Mouse (Mus musculus): Measurements from ENCODE around the gene Rai14. TPM values are rescaled to one million over a fixed set of nuclear protein-coding genes. Genes with fewer than 3 reads are reported as not detected.
A peak's percentile ranks its signal among the peaks of the same experiment; 100 is the strongest.

Gene Rai14
- polyA plus RNA-seq, 1 experiment from 2014 or later: 10.9 TPM

DNA sequence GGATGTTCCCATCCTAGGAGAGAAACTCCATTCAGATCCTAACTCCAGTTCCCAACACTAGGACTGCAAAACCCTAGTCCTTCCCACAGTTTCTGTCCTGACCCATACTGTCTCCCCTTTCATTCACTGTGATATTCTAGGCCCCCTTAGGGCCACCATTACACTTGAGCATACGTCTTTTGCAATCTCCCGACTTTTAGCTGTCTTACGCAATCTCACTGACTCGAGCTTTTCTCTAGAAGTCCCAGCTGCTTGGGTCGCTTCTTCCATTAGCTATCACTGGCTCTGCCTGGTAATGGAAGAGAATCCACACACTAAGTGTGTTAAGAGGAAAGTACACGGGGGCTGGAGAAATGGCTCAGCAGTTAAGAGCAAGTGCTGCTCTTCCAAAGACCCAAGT is 121.3 kb downstream of the Rai14 start:
- Histone ChIP-seq H3K36me3 (no peaks in the 10 kb centered on the region), H3K9ac (no peak overlapping the region), H3K27me3 (no peaks in the 10 kb centered on the region), H3K4me2 (no peak overlapping the region), H3K27ac (replicated peaks) (no peak overlapping the region), H3K9me3 (no peaks in the 10 kb centered on the region), H3K4me1 (replicated peaks) (no peaks in the 10 kb centered on the region), H3K4me3 (no peak overlapping the region)
- ATAC-seq (ENCODE audit: low FRiP score, low read depth): no peak
- 93% methylated on average over 6 of the region's 6 CpGs for WGBS

DNA sequence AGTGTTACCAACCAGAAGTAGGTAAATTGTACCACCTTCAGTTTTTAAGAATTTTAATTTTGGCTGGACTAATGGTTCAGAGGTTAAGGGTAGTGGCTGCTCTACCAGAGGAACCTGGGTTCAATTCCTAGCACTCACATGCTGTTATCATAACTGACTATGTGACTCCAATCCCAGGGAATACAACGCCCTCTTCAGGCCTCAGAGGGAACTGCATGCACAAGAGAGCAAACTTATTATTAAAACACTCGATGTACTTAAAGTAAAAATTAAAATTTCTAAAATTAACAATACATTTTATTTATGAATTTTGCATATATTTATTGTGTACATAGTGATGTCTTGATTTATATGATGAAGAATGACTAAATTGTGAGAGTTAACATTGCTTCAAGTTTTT is 127.9 kb downstream of the Rai14 start:
- H3K4me1 ChIP-seq (replicated peaks): no peaks in the 10 kb centered on the region
- H3K36me3 ChIP-seq: no peaks in the 10 kb centered on the region
- no peak overlapping the region for H3K4me2 ChIP-seq
- no peak overlapping the region for H3K27ac ChIP-seq (replicated peaks)
- H3K27me3 ChIP-seq: no peaks in the 10 kb centered on the region
- no peak overlapping the region for H3K9ac ChIP-seq
- 85% methylated on average over 2 of the region's 2 CpGs for WGBS
- ATAC-seq (ENCODE audit: low FRiP score, low read depth): no peak
- H3K9me3 ChIP-seq: no peaks in the 10 kb centered on the region
- H3K4me3 ChIP-seq: no peak overlapping the region

DNA sequence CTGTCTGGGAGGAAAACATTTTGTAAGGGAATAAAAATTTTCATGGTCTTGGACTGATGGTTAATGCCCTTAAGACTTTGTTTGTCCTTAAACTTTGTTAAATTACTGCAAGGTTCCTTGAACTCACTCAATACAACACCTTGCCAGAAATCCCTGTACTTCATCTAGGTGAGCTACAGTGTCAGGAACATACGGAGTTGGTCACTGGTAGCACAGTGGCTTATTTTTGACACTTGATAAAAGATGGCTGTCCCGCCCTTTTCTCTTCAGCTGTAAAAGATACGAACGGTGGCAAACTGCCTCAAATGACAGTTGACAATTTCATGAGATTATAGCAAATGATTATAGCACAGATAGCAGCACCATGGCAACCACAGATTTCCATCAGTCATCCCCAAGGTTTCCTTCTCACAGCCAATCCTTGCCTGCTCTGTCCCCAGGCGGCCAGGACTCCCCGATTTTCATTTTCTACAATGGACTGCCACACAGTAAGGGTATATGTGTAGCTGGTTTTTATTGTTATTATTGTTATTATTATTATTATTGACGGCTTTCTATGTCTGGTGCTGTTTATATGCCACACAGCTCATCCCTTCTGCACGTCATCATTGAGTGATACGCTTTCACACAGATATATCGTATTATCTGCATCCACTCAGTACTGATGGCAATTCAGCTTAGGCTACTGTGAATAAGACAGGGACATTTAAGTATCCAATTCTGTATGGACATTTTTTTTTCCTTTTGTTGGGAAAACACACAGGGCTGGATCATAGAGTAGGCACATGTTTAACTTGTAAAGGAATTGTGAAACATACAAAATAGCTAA is 129.9 kb downstream of the Rai14 start:
- Histone ChIP-seq H3K4me2 (no peak overlapping the region), H3K4me3 (no peak overlapping the region), H3K4me1 (replicated peaks) (no peaks in the 10 kb centered on the region), H3K9me3 (no peaks in the 10 kb centered on the region), H3K27ac (replicated peaks) (no peak overlapping the region), H3K9ac (no peak overlapping the region), H3K36me3 (no peaks in the 10 kb centered on the region), H3K27me3 (no peaks in the 10 kb centered on the region)
- ATAC-seq (ENCODE audit: low FRiP score, low read depth): peak; percentile 85
- 68% methylated on average over 10 of the region's 10 CpGs for WGBS

DNA sequence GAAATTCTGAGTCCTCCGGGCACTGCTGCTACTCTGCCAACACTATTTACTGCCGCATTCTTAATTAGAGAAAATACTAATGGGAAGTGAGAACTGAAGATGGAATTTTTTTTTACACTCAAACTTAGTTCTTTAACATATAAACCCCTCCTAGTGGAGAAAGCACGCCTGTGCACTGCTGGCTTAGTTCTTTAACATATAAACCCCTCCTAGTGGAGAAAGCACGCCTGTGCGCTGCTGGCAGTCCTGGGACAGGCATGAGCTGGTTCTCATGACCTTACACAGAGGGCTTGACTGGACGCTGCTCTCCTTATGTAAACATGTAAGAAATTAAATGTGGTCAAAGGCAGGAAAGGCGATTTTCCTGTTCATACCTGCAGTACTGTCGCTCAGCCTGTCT is 131.0 kb downstream of the Rai14 start:
- H3K27ac ChIP-seq (replicated peaks): no peak overlapping the region
- H3K36me3 ChIP-seq: no peaks in the 10 kb centered on the region
- H3K9me3 ChIP-seq: no peaks in the 10 kb centered on the region
- H3K4me1 ChIP-seq (replicated peaks): no peaks in the 10 kb centered on the region
- H3K4me2 ChIP-seq: no peak overlapping the region
- H3K4me3 ChIP-seq: no peak overlapping the region
- no peak overlapping the region for H3K9ac ChIP-seq
- peak; percentile 85 for ATAC-seq (ENCODE audit: low FRiP score, low read depth)
- no peaks in the 10 kb centered on the region for H3K27me3 ChIP-seq
- WGBS: 51% methylated on average over 8 of the region's 8 CpGs

DNA sequence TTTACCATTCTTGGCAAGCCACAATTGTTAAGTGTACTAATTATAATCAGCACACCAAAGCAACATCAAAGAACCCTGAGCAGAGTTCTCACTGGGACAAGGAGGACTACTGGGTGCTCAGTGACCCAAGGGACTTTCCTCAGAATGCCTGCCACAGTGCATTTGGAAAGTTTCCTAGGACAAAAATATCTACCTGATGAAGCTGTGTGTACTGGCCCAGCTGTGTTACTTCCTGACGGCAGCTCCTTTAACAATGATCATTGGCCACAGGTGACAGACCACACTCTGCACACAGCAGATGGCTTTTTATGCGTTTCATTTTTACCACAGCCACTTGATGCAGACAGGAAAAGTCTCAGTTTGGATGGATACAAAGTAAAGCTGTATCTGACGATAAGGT is 135.3 kb downstream of the Rai14 start:
- no peak overlapping the region for H3K9ac ChIP-seq
- H3K36me3 ChIP-seq: no peaks in the 10 kb centered on the region
- H3K4me1 ChIP-seq (replicated peaks): no peaks in the 10 kb centered on the region
- no peak overlapping the region for H3K4me2 ChIP-seq
- no peaks in the 10 kb centered on the region for H3K9me3 ChIP-seq
- no peak overlapping the region for H3K27ac ChIP-seq (replicated peaks)
- WGBS: 95% methylated on average over 3 of the region's 3 CpGs
- no peak overlapping the region for H3K4me3 ChIP-seq
- no peaks in the 10 kb centered on the region for H3K27me3 ChIP-seq
- ATAC-seq (ENCODE audit: low FRiP score, low read depth): no peak

DNA sequence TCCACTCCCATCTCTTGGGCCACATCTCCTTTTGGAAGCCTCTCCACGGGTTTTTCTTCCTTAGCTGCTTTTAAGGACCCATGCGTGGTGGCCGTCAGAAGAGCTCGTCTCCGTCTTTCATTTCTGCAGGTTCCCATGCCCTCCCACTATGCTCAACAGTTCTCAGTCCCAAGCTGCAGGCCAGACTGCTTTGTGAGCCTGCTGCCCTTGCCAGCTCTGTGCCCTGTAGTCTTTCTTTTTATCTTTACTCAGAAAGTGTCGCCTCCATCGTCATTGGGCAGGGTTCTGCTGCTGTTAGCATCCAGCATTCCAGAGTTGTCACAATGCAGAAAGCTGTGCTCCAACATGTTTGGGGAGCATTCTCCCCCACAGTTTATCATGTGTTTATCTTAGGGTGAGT is 147.9 kb downstream of the Rai14 start:
- Histone ChIP-seq H3K4me2 (no peak overlapping the region), H3K4me3 (no peak overlapping the region), H3K36me3 (peaks cover 4% of the 10 kb centered on the region; the same call in 1 of the 2 replicates), H3K9me3 (no peaks in the 10 kb centered on the region), H3K27ac (replicated peaks) (no peak overlapping the region), H3K9ac (no peak overlapping the region), H3K27me3 (no peaks in the 10 kb centered on the region), H3K4me1 (replicated peaks) (no peaks in the 10 kb centered on the region)
- no peak for ATAC-seq (ENCODE audit: low FRiP score, low read depth)
- WGBS: 77% methylated on average over 7 of the region's 7 CpGs

DNA sequence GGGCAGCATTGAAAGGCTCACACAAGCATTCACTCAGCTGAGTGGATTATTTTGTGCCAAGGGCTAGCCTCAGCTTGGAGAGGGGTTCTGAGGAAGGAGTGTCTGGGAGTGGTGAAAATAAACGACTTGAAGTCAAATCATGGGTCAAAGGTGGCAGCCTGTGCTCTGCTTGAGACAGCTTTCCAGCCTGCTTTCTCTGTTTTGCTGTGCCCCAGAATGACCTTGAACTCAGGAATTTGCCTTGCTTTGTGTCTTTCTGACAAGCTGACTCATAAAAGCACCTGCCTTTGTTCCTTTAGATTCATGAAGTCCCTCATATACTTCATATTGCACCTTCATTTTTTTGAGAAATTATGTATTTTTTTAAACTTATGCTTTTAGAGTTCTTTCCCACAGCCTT is 150.2 kb downstream of the Rai14 start:
- no peak overlapping the region for H3K9ac ChIP-seq
- no peaks in the 10 kb centered on the region for H3K36me3 ChIP-seq
- no peaks in the 10 kb centered on the region for H3K27me3 ChIP-seq
- no peak overlapping the region for H3K4me2 ChIP-seq
- no peak overlapping the region for H3K4me3 ChIP-seq
- WGBS: 50% methylated on average over 1 of the region's 1 CpGs
- no peak for ATAC-seq (ENCODE audit: low FRiP score, low read depth)
- no peak overlapping the region for H3K27ac ChIP-seq (replicated peaks)
- no peaks in the 10 kb centered on the region for H3K9me3 ChIP-seq
- no peaks in the 10 kb centered on the region for H3K4me1 ChIP-seq (replicated peaks)

DNA sequence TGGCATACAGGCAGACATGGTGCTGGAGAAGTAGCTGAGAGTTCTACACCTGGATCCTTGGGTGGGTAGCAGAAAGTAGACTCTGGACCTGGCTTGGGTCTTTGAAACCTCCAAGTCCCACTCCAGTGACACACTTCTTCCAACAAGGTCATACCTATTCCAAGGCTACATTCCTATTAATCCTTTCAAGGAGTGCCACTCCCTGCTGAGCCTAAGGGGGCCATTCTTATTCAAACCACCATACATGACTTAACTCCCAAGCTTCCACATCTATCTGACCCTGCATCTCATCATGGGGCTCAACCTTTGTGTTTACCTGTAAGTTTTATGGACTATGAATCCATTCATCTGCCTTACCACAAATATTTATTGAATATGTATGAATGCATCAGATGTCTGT is 152.1 kb downstream of the Rai14 start:
- no peak for ATAC-seq (ENCODE audit: low FRiP score, low read depth)
- no peak overlapping the region for H3K4me2 ChIP-seq
- H3K27me3 ChIP-seq: no peaks in the 10 kb centered on the region
- no peaks in the 10 kb centered on the region for H3K4me1 ChIP-seq (replicated peaks)
- H3K4me3 ChIP-seq: no peak overlapping the region
- H3K36me3 ChIP-seq: no peaks in the 10 kb centered on the region
- no peaks in the 10 kb centered on the region for H3K9me3 ChIP-seq
- no peak overlapping the region for H3K9ac ChIP-seq
- H3K27ac ChIP-seq (replicated peaks): no peak overlapping the region

DNA sequence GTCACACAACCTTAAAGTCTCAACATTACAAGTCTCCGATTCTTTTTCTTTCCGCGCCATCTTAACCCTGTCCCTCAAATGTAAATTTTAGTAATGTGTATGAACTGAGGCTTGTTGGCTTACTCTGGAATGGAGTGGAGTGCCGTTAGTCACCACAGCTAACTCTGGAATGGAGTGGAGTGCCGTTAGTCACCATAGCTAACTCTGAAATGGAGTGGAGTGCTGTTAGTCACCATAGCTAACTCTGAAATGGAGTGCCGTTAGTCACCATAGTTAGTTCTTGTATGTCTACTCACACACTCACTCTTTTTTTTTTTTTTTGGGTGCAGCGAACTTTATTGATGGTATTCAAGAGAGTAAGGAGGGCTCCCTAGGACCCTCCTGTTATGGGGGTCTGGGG is 154.4 kb downstream of the Rai14 start:
- WGBS: 97% methylated on average over 7 of the region's 7 CpGs
- Histone ChIP-seq H3K9ac (no peak overlapping the region), H3K4me3 (no peak overlapping the region), H3K27ac (replicated peaks) (no peak overlapping the region), H3K9me3 (no peaks in the 10 kb centered on the region), H3K36me3 (no peaks in the 10 kb centered on the region), H3K4me1 (replicated peaks) (no peaks in the 10 kb centered on the region), H3K27me3 (no peaks in the 10 kb centered on the region), H3K4me2 (no peak overlapping the region)
- ATAC-seq (ENCODE audit: low FRiP score, low read depth): no peak

DNA sequence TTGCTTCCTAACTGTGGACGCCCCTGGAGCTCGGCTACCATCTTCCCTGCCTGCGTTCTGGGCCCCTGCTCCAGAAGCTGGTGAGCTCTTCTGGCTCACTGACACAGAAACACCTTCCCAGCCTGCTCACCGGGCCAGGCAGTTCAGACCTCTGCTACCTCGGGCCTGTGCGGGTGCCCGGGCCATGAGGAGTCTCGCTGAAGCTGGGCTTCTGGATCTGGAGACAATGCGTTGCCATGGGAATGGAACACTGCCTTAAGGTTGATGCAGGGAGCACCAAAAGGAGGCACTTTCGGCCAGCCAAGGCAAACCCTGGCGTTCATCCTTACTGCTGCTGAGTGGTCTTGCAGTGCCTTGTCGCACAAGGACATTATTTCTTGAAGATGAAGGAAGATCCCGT is 156.0 kb downstream of the Rai14 start, which contains the start of gene Ttc23l:
TSS of gene Ttc23l (minus strand) at position 204 of the 400 bp plus-strand sequence.
- no peak within 1 kb of the TSS for H3K4me2 ChIP-seq

DNA sequence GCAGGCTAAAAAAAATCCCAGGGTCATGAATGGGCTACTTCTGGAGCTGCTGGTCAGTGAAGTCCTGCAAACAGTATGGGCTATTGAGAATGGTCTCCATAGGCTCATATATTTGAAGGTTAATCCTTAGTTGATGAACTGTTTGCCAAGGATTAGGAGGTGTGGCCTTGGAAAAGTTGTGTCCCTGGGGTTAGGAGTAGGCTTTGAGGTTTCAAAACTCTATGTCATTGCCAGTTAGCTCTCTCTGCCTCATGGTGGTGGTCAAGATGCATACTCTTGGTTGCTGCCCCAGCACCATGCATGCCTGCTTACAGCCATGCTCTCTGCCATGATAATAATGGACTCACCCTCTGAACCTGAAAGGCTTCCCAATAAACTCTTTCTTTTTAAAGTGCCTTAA is 160.1 kb downstream of the Rai14 start:
- H3K4me1 ChIP-seq (replicated peaks): no peaks in the 10 kb centered on the region
- ATAC-seq (ENCODE audit: low FRiP score, low read depth): no peak

More for the DNA sequence above, 156.0 kb downstream of the Rai14 start, which contains the start of gene Ttc23l:
- WGBS: 82% methylated on average over 13 of the region's 13 CpGs
- H3K9me3 ChIP-seq: no peaks in the 10 kb centered on the region
- no peak within 1 kb of the TSS for H3K4me3 ChIP-seq
- no peaks in the 10 kb centered on the region for H3K4me1 ChIP-seq (replicated peaks)
- H3K36me3 ChIP-seq: no peaks in the 10 kb centered on the region
- H3K9ac ChIP-seq: no peak within 1 kb of the TSS
- no peak within 1 kb of the TSS for H3K27ac ChIP-seq (replicated peaks)
- no peak for ATAC-seq (ENCODE audit: low FRiP score, low read depth)
- H3K27me3 ChIP-seq: no peaks in the 10 kb centered on the region

DNA sequence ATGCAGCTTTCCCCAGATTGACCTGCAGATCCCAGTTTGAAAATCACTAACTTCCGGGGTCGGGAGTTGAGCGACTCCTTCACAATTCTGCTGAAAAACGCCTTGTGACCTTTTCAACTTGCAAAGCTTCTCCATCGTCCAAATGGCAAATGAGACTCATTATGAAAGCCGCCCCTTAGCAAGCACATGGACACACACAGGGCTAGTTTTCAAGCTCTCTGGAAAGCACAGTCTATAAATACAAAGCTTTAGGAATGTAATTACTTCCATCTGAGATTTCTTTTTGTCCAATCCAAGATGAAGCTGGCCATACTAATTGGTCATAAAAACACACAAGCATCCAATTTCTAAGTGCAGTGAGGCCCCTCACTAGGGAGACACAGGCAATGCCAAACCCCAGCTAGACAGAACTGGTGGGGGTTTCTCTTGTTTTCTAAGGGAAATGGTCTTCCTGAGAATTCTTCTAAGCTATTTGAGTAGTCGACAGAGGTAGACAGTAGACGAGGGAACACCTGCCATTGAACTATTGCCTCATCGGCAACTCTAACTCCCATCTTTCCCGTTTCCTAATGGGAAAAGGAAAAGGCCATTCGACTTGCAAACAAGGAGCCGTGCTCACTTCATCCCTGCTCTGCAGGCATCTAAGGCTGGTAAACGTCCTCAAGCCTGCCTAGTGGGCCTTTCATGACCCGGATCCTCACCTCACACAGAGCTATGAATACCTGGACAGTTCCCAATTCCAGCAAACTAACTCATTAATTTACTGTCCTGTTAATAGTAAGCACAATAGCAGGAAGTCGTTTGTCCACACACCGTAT is 173.9 kb downstream of the Rai14 start:
- Histone ChIP-seq H3K27me3 (no peaks in the 10 kb centered on the region), H3K27ac (replicated peaks) (no peak overlapping the region), H3K9ac (no peak overlapping the region), H3K4me2 (no peak overlapping the region), H3K36me3 (no peaks in the 10 kb centered on the region), H3K9me3 (no peaks in the 10 kb centered on the region), H3K4me3 (no peak overlapping the region), H3K4me1 (replicated peaks) (no peaks in the 10 kb centered on the region)
- WGBS: 74% methylated on average over 16 of the region's 16 CpGs
- no peak for ATAC-seq (ENCODE audit: low FRiP score, low read depth)

More for the DNA sequence above, 160.1 kb downstream of the Rai14 start:
- Histone ChIP-seq H3K36me3 (no peaks in the 10 kb centered on the region), H3K9ac (no peak overlapping the region), H3K27me3 (no peaks in the 10 kb centered on the region), H3K4me3 (no peak overlapping the region), H3K27ac (replicated peaks) (no peak overlapping the region), H3K9me3 (no peaks in the 10 kb centered on the region), H3K4me2 (no peak overlapping the region)
